Mouse (Mus musculus): ENCODE results near the gene Gm21440. TPM values are rescaled to one million over a fixed set of nuclear protein-coding genes. Genes with fewer than 3 reads are reported as not detected.
"Not testable (repeated sequence)": the region's sequence is repeated elsewhere in the genome, so short reads cannot be mapped to it uniquely, and the experiment has no call there.

The Gm21440 gene
- polyA plus RNA-seq (2012; rRNA removed), result not detected in 2 replicates

- not testable (repeated sequence) for DNase-seq (ENCODE audit: low spot score)
These were observed at the start of gene Gm21440, which contains the start of gene Gm21454 for GRCm38 (mm10) chrY:13252091-13252490. Gm21440 (plus strand) TSS chrY:13252391. Gm21454 (plus strand) TSS chrY:13252442.

GRCm38 (mm10) chrY:13223828-13224227 lies 28.4 kb upstream of the Gm21440 start, which contains the start of gene Gm21828:
Gm21828 (minus strand) TSS chrY:13223928.
- DNase-seq (ENCODE audit: low spot score), result not testable (repeated sequence)

Other genes starting within 250 kb of the Gm21440 start
- not detected in 2 replicates for gene Gm20807, start 209.5 kb upstream of the Gm21440 start, polyA plus RNA-seq (2012; rRNA removed)
- not detected in 2 replicates for gene Gm21891, start 118.9 kb upstream of the Gm21440 start, polyA plus RNA-seq (2012; rRNA removed)
- gene Gm21425, start 90.4 kb upstream of the Gm21440 start, polyA plus RNA-seq (2012; rRNA removed), result not detected in 2 replicates
- not detected in 2 replicates for gene Gm21828, start 28.5 kb upstream of the Gm21440 start, polyA plus RNA-seq (2012; rRNA removed)
- not detected in 2 replicates for gene Gm21454, start 51 bp downstream of the Gm21440 start, polyA plus RNA-seq (2012; rRNA removed)
- not detected in 2 replicates for gene Gm21725, start 96.7 kb downstream of the Gm21440 start, polyA plus RNA-seq (2012; rRNA removed)
- not detected in 2 replicates for gene Gm21866, start 213.2 kb downstream of the Gm21440 start, polyA plus RNA-seq (2012; rRNA removed)
- gene Gm20773, start 241.6 kb downstream of the Gm21440 start, polyA plus RNA-seq (2012; rRNA removed), result not detected in 2 replicates